Mouse (Mus musculus): ENCODE results near the gene Hoxa10. TPM values are rescaled to one million over a fixed set of nuclear protein-coding genes. Genes with fewer than 3 reads are reported as not detected.
A peak's percentile ranks its signal among the peaks of the same experiment; 100 is the strongest.

Hoxa10 gene
- polyA plus RNA-seq, 1 experiment from 2014 or later: 294 TPM

GRCm38 (mm10) chr6:52235267-52235666 is 5.4 kb downstream of the Hoxa10 start:
- H3K27me3 ChIP-seq: peaks cover 3% of the 10 kb centered on the region; the same call in 1 of the 2 replicates
- peak overlapping the region; percentile 99 for H3K4me3 ChIP-seq (replicated peaks)
- peak; percentile 22; the same call in 1 of the 2 replicates for ATAC-seq (ENCODE audit: insufficient number of reproducible peaks, insufficient read depth, low FRiP score, low TSS enrichment, low read depth)
- peak overlapping the region; percentile 100 for H3K27ac ChIP-seq
- H3K36me3 ChIP-seq: peaks cover 45% of the 10 kb centered on the region
- 16% methylated on average over 9 of the region's 9 CpGs for WGBS
- H3K9ac ChIP-seq (replicated peaks): peak overlapping the region; percentile 100
- H3K9me3 ChIP-seq: no peaks in the 10 kb centered on the region
- H3K4me1 ChIP-seq (replicated peaks): peaks cover 24% of the 10 kb centered on the region
- H3K4me2 ChIP-seq: peak overlapping the region; percentile 96

- ATAC-seq (ENCODE audit: insufficient number of reproducible peaks, insufficient read depth, low FRiP score, low TSS enrichment, low read depth): peak; percentile 37
- no peaks in the 10 kb centered on the region for H3K9me3 ChIP-seq
- under 1% methylated on average over 68 of the region's 68 CpGs for WGBS
- peak overlapping the region; percentile 100 for H3K27ac ChIP-seq
- peak overlapping the region; percentile 99 for H3K4me3 ChIP-seq (replicated peaks)
- H3K4me1 ChIP-seq (replicated peaks): peaks cover 24% of the 10 kb centered on the region
- H3K9ac ChIP-seq (replicated peaks): peak overlapping the region; percentile 100
- peak overlapping the region; percentile 96 for H3K4me2 ChIP-seq
- peaks cover 3% of the 10 kb centered on the region; the same call in 1 of the 2 replicates for H3K27me3 ChIP-seq
- peaks cover 51% of the 10 kb centered on the region for H3K36me3 ChIP-seq
These were observed 6.1 kb downstream of the Hoxa10 start for GRCm38 (mm10) chr6:52234428-52235140.

- Histone ChIP-seq H3K27ac (peak overlapping the region; percentile 100), H3K9me3 (no peaks in the 10 kb centered on the region), H3K27me3 (peaks cover 3% of the 10 kb centered on the region; the same call in 1 of the 2 replicates), H3K9ac (replicated peaks) (peak overlapping the region; percentile 100), H3K4me2 (peak overlapping the region; percentile 96), H3K4me1 (replicated peaks) (peaks cover 24% of the 10 kb centered on the region), H3K4me3 (replicated peaks) (peak overlapping the region; percentile 99), H3K36me3 (peaks cover 57% of the 10 kb centered on the region)
- no peak for ATAC-seq (ENCODE audit: insufficient number of reproducible peaks, insufficient read depth, low FRiP score, low TSS enrichment, low read depth)
- under 1% methylated on average over 70 of the region's 70 CpGs for WGBS
These were observed 6.9 kb downstream of the Hoxa10 start for GRCm38 (mm10) chr6:52233546-52234427.

GRCm38 (mm10) chr6:52232984-52233545 is 7.6 kb downstream of the Hoxa10 start:
- peak overlapping the region; percentile 99 for H3K4me3 ChIP-seq (replicated peaks)

GRCm38 (mm10) chr6:52232568-52232965 is 8.1 kb downstream of the Hoxa10 start:
- Histone ChIP-seq H3K36me3 (peaks cover 59% of the 10 kb centered on the region), H3K27ac (peak overlapping the region; percentile 100), H3K4me2 (peak overlapping the region; percentile 96), H3K4me3 (replicated peaks) (peak overlapping the region; percentile 99), H3K4me1 (replicated peaks) (peaks cover 24% of the 10 kb centered on the region), H3K9ac (replicated peaks) (peak overlapping the region; percentile 100), H3K27me3 (peaks cover 3% of the 10 kb centered on the region; the same call in 1 of the 2 replicates), H3K9me3 (no peaks in the 10 kb centered on the region)
- WGBS: under 1% methylated on average over 18 of the region's 18 CpGs
- no peak for ATAC-seq (ENCODE audit: insufficient number of reproducible peaks, insufficient read depth, low FRiP score, low TSS enrichment, low read depth)

More at GRCm38 (mm10) chr6:52232984-52233545, 7.6 kb downstream of the Hoxa10 start:
- no peak for ATAC-seq (ENCODE audit: insufficient number of reproducible peaks, insufficient read depth, low FRiP score, low TSS enrichment, low read depth)
- Histone ChIP-seq H3K9me3 (no peaks in the 10 kb centered on the region), H3K36me3 (peaks cover 59% of the 10 kb centered on the region), H3K27me3 (peaks cover 3% of the 10 kb centered on the region; the same call in 1 of the 2 replicates), H3K27ac (peak overlapping the region; percentile 100), H3K4me1 (replicated peaks) (peaks cover 24% of the 10 kb centered on the region), H3K9ac (replicated peaks) (peak overlapping the region; percentile 100), H3K4me2 (peak overlapping the region; percentile 96)
- WGBS: under 1% methylated on average over 23 of the region's 23 CpGs

- Histone ChIP-seq H3K4me1 (replicated peaks) (peaks cover 23% of the 10 kb centered on the region), H3K9ac (replicated peaks) (peak overlapping the region; percentile 100), H3K36me3 (peaks cover 59% of the 10 kb centered on the region), H3K4me3 (replicated peaks) (peak overlapping the region; percentile 99), H3K27me3 (peaks cover 3% of the 10 kb centered on the region; the same call in 1 of the 2 replicates), H3K9me3 (no peaks in the 10 kb centered on the region), H3K27ac (peak overlapping the region; percentile 100), H3K4me2 (peak overlapping the region; percentile 96)
- ATAC-seq (ENCODE audit: insufficient number of reproducible peaks, insufficient read depth, low FRiP score, low TSS enrichment, low read depth): no peak
- 2% methylated on average over 18 of the region's 18 CpGs for WGBS
These were observed 8.6 kb downstream of the Hoxa10 start for GRCm38 (mm10) chr6:52231885-52232567.

GRCm38 (mm10) chr6:52230516-52231165 is 10.0 kb downstream of the Hoxa10 start, which contains the start of gene Hoxa9:
Gene Hoxa9, minus strand, starts transcription at chr6:52231089.
- peak within 1 kb of the TSS; percentile 100 for H3K27ac ChIP-seq
- peak within 1 kb of the TSS; percentile 96 for H3K4me2 ChIP-seq
- H3K4me3 ChIP-seq (replicated peaks): peak within 1 kb of the TSS; percentile 99
- H3K9ac ChIP-seq (replicated peaks): peak within 1 kb of the TSS; percentile 100
- no peaks in the 10 kb centered on the region; the same call in 1 of the 2 replicates for H3K27me3 ChIP-seq
- peaks cover 51% of the 10 kb centered on the region for H3K36me3 ChIP-seq
- H3K9me3 ChIP-seq: no peaks in the 10 kb centered on the region
- under 1% methylated on average over 23 of the region's 36 CpGs for WGBS
- peak; percentile 46 for ATAC-seq (ENCODE audit: insufficient number of reproducible peaks, insufficient read depth, low FRiP score, low TSS enrichment, low read depth)
- peaks cover 14% of the 10 kb centered on the region for H3K4me1 ChIP-seq (replicated peaks)

GRCm38 (mm10) chr6:52229558-52230416 is 10.9 kb downstream of the Hoxa10 start:
- H3K9me3 ChIP-seq: no peaks in the 10 kb centered on the region
- ATAC-seq (ENCODE audit: insufficient number of reproducible peaks, insufficient read depth, low FRiP score, low TSS enrichment, low read depth): no peak
- H3K36me3 ChIP-seq: peaks cover 53% of the 10 kb centered on the region
- peaks cover 7% of the 10 kb centered on the region; the same call in 1 of the 2 replicates for H3K4me1 ChIP-seq (replicated peaks)
- H3K27ac ChIP-seq: peak overlapping the region; percentile 100
- WGBS: under 1% methylated on average over 44 of the region's 44 CpGs
- no peaks in the 10 kb centered on the region for H3K27me3 ChIP-seq
- H3K4me2 ChIP-seq: peak overlapping the region; percentile 96
- H3K9ac ChIP-seq (replicated peaks): peak overlapping the region; percentile 100
- peak overlapping the region; percentile 78 for H3K4me3 ChIP-seq (replicated peaks)

Measured in limb, embryonic 12.5 days (tissue).